Mouse (Mus musculus) heart, adult 2 months (tissue): Measurements from ENCODE around the gene Dpf2.
"Not testable (repeated sequence)": the region's sequence is repeated elsewhere in the genome, so short reads cannot be mapped to it uniquely, and the experiment has no call there.

ENCODE experiments used
- CTCF ChIP-seq: fragments of 200-600 bp; IDR thresholded peaks from 2 replicates; pipeline ENCODE4 v1.8.1; 2022; ENCODE audit warnings: antibody characterized with exemption, mild to moderate bottlenecking, moderate library complexity
- POLR2A ChIP-seq: fragments of 200-500 bp; IDR thresholded peaks from 2 replicates; pipeline ENCODE4 v1.6.1; 2011; ENCODE audit warnings: mild to moderate bottlenecking, low read depth, low read length, control low read depth; ENCODE audit not compliant: insufficient read depth

- not testable (repeated sequence) for TF ChIP-seq CTCF, POLR2A
These were observed 30.7 kb downstream of the Dpf2 start for GRCm38 (mm10) chr19:5882079-5882478.
